Mouse (Mus musculus): ENCODE data around the gene Itgam. TPM values are rescaled to one million over a fixed set of nuclear protein-coding genes. Genes with fewer than 3 reads are reported as not detected.
"Not testable (repeated sequence)": the region's sequence is repeated elsewhere in the genome, so short reads cannot be mapped to it uniquely, and the experiment has no call there.

Itgam gene
- polyA plus RNA-seq, 2 experiments: 1.5 to 2.7 TPM

DNA sequence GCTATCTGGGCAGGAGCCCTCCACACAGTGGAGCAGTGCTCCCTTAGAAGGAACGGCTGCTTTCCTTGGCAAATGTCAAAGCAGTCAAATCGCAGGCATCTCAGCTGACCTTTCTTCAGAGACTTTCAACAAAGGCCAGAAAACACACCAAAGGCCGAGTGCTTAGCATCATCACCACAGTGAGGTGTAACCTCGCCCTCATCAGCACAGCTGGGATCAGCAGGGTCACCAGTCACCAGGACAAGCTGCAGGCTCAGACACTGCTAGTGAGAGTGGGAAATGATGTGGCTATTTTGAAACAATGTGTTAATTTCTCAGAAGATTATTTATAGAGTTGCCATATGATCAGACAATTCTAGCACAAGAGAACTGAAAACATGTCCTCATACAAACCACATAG is 74.5 kb downstream of the Itgam start:
- Histone ChIP-seq H3K4me2 (ENCODE audit: low read depth) (no peak overlapping the region), H3K9ac (replicated peaks) (no peak overlapping the region), H3K27ac (no peak overlapping the region), H3K4me1 (replicated peaks; ENCODE audit: control insufficient read depth in 2 of 2, insufficient read depth in 2 of 2, low read length in 1 of 2) (no peaks in the 10 kb centered on the region; a peak in 1 of 4 replicates), H3K36me3 (replicated peaks; ENCODE audit: control insufficient read depth, insufficient read depth, low read depth) (no peaks in the 10 kb centered on the region), H3K9me3 (ENCODE audit: control insufficient read depth, low read length) (no peaks in the 10 kb centered on the region), H3K27me3 (ENCODE audit: control insufficient read depth, insufficient read depth, low read length) (no peaks in the 10 kb centered on the region), H3K4me3 (ENCODE audit: insufficient read depth in 1 of 2, low read depth in 2 of 2, low read length in 2 of 2) (no peak overlapping the region)
- no peak for DNase-seq (ENCODE audit: low read depth in 3 of 3, low spot score in 3 of 3)
- ATAC-seq (ENCODE audit: insufficient read depth): no peak
- WGBS (ENCODE audit: insufficient replicate concordance): 48% methylated on average over 4 of the region's 4 CpGs
- TF ChIP-seq CTCF (IDR thresholded peaks at IDR 0.05; ENCODE audit: low read depth): no peak
- no peak for TF ChIP-seq EP300 (IDR thresholded peaks at IDR 0.05; ENCODE audit: low read depth)

DNA sequence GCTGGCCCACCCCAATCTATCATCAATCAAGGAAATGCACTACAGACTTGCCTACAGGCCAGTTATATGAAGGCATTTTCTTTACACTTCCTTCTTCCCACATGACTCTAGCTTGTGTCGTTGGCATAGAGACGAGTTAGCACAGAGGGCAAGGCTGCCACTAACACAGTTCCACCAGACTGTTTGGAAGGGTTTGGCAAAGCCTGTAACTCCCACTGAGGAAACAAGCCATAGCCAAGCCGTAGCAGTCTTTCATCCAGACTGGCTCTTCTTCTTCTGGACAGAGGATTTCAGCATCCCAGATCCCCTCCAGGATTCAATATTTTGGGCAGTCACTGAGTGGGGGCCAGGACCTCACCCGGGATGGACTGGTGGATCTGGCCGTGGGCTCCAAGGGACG is 77.2 kb downstream of the Itgam start:
- 69% methylated on average over 6 of the region's 6 CpGs for WGBS (ENCODE audit: insufficient replicate concordance)
- H3K27me3 ChIP-seq (ENCODE audit: control insufficient read depth, insufficient read depth, low read length): no peaks in the 10 kb centered on the region
- H3K9me3 ChIP-seq (ENCODE audit: control insufficient read depth, low read length): no peaks in the 10 kb centered on the region
- no peaks in the 10 kb centered on the region for H3K4me1 ChIP-seq (replicated peaks; ENCODE audit: control insufficient read depth in 2 of 2, insufficient read depth in 2 of 2, low read length in 1 of 2)
- H3K9ac ChIP-seq (replicated peaks): no peak overlapping the region
- no peak overlapping the region for H3K27ac ChIP-seq
- H3K36me3 ChIP-seq (replicated peaks; ENCODE audit: control insufficient read depth, insufficient read depth, low read depth): no peaks in the 10 kb centered on the region
- no peak for DNase-seq (ENCODE audit: low read depth in 3 of 3, low spot score in 3 of 3)
- H3K4me3 ChIP-seq (ENCODE audit: insufficient read depth in 1 of 2, low read depth in 2 of 2, low read length in 2 of 2): no peak overlapping the region
- TF ChIP-seq CTCF (IDR thresholded peaks at IDR 0.05; ENCODE audit: low read depth) (no peak), EP300 (IDR thresholded peaks at IDR 0.05; ENCODE audit: low read depth) (no peak)
- H3K4me2 ChIP-seq (ENCODE audit: low read depth): no peak overlapping the region
- ATAC-seq (ENCODE audit: insufficient read depth): no peak

DNA sequence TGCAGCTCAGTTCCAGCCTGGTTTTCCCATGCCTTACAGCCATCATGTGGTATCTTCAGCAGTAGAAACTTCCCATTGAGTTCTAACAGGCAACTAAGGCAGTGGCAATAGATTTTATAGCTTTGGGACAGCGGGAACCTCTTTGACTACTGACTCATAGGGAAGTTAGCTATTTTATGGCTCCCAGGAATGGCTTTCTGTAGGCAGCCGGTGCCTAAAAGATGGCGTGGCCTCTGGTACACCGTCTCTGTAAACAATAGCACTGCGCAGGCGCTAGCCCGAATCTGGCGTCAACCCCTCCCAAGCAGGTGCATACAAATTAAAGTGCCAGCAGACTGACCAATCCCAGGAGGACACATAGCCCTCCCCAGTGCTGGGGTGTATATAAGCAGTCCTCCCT is 88.5 kb downstream of the Itgam start:
- Histone ChIP-seq H3K36me3 (replicated peaks; ENCODE audit: control insufficient read depth, insufficient read depth, low read depth) (no peaks in the 10 kb centered on the region), H3K4me1 (replicated peaks; ENCODE audit: control insufficient read depth in 2 of 2, insufficient read depth in 2 of 2, low read length in 1 of 2) (no peaks in the 10 kb centered on the region), H3K27me3 (ENCODE audit: control insufficient read depth, insufficient read depth, low read length) (no peaks in the 10 kb centered on the region), H3K9me3 (ENCODE audit: control insufficient read depth, low read length) (no peaks in the 10 kb centered on the region), H3K9ac (replicated peaks) (no peak overlapping the region), H3K4me3 (ENCODE audit: insufficient read depth in 1 of 2, low read depth in 2 of 2, low read length in 2 of 2) (no peak overlapping the region), H3K4me2 (ENCODE audit: low read depth) (no peak overlapping the region), H3K27ac (no peak overlapping the region)
- WGBS (ENCODE audit: insufficient replicate concordance): 76% methylated on average over 8 of the region's 8 CpGs
- TF ChIP-seq EP300 (IDR thresholded peaks at IDR 0.05; ENCODE audit: low read depth) (no peak), CTCF (IDR thresholded peaks at IDR 0.05; ENCODE audit: low read depth) (no peak)
- no peak for ATAC-seq (ENCODE audit: insufficient read depth)
- DNase-seq (ENCODE audit: low read depth in 3 of 3, low spot score in 3 of 3): no peak

DNA sequence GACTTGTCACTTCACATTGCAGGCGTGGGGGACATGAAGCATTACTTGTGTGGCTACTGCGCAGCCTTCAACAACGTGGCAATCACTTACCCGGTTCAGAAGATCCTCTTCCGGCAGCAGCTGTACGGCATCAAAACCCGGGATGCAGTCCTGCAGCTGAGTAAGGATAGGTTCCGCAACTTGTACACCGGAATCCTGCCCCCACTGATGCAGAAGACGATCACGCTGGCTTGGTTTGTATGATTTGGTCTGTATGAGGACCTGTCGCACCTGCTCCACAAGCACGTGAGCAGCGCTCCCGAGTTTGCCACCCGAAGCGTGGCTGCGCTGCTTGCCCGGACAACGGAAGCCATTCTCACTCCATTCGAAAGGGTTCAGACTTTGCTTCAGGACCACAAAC is 91.6 kb downstream of the Itgam start, which contains the start of gene Itgad:
Itgad (plus strand) TSS at position 301 of the 400 bp plus-strand sequence.
- DNase-seq (ENCODE audit: low read depth in 3 of 3, low spot score in 3 of 3) (no peak), ATAC-seq (ENCODE audit: insufficient read depth) (no peak)
- Histone ChIP-seq H3K27me3 (ENCODE audit: control insufficient read depth, insufficient read depth, low read length) (no peaks in the 10 kb centered on the region), H3K27ac (no peak within 1 kb of the TSS), H3K4me1 (replicated peaks; ENCODE audit: control insufficient read depth in 2 of 2, insufficient read depth in 2 of 2, low read length in 1 of 2) (no peaks in the 10 kb centered on the region), H3K9ac (replicated peaks) (no peak within 1 kb of the TSS), H3K36me3 (replicated peaks; ENCODE audit: control insufficient read depth, insufficient read depth, low read depth) (no peaks in the 10 kb centered on the region), H3K4me3 (ENCODE audit: insufficient read depth in 1 of 2, low read depth in 2 of 2, low read length in 2 of 2) (no peak within 1 kb of the TSS), H3K9me3 (ENCODE audit: control insufficient read depth, low read length) (no peaks in the 10 kb centered on the region), H3K4me2 (ENCODE audit: low read depth) (no peak within 1 kb of the TSS)
- TF ChIP-seq CTCF (IDR thresholded peaks at IDR 0.05; ENCODE audit: low read depth): no peak
- TF ChIP-seq EP300 (IDR thresholded peaks at IDR 0.05; ENCODE audit: low read depth): no peak
- WGBS (ENCODE audit: insufficient replicate concordance): 82% methylated on average over 21 of the region's 21 CpGs

DNA sequence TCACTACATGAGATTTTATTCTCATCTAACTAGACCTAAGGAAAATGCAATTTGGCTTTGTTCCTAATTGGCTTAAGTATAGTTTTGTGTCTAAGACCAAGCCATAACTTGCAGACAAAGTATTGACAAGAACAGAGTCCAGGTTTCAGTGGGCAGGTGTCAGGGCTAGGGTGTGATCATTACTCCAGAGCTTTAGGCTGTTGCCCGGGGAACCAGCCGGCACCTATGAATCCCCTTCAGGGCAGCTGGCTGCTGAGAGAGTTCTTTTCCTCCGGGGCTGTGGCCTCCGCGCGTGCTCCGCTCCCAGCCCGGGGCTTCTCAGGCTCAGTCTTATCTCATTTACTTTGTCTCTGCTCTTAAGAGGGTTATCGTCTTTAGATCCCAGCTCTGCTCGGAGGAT is 92.5 kb downstream of the Itgam start:
- no peak overlapping the region for H3K27ac ChIP-seq
- no peak overlapping the region for H3K4me2 ChIP-seq (ENCODE audit: low read depth)
- H3K4me3 ChIP-seq (ENCODE audit: insufficient read depth in 1 of 2, low read depth in 2 of 2, low read length in 2 of 2): no peak overlapping the region
- TF ChIP-seq CTCF (IDR thresholded peaks at IDR 0.05; ENCODE audit: low read depth) (no peak), EP300 (IDR thresholded peaks at IDR 0.05; ENCODE audit: low read depth) (no peak)
- DNase-seq (ENCODE audit: low read depth in 3 of 3, low spot score in 3 of 3): no peak
- no peaks in the 10 kb centered on the region for H3K27me3 ChIP-seq (ENCODE audit: control insufficient read depth, insufficient read depth, low read length)
- no peaks in the 10 kb centered on the region for H3K36me3 ChIP-seq (replicated peaks; ENCODE audit: control insufficient read depth, insufficient read depth, low read depth)
- H3K9me3 ChIP-seq (ENCODE audit: control insufficient read depth, low read length): no peaks in the 10 kb centered on the region
- no peak for ATAC-seq (ENCODE audit: insufficient read depth)
- no peak overlapping the region for H3K9ac ChIP-seq (replicated peaks)
- H3K4me1 ChIP-seq (replicated peaks; ENCODE audit: control insufficient read depth in 2 of 2, insufficient read depth in 2 of 2, low read length in 1 of 2): no peaks in the 10 kb centered on the region
- 59% methylated on average over 10 of the region's 10 CpGs for WGBS (ENCODE audit: insufficient replicate concordance)

DNA sequence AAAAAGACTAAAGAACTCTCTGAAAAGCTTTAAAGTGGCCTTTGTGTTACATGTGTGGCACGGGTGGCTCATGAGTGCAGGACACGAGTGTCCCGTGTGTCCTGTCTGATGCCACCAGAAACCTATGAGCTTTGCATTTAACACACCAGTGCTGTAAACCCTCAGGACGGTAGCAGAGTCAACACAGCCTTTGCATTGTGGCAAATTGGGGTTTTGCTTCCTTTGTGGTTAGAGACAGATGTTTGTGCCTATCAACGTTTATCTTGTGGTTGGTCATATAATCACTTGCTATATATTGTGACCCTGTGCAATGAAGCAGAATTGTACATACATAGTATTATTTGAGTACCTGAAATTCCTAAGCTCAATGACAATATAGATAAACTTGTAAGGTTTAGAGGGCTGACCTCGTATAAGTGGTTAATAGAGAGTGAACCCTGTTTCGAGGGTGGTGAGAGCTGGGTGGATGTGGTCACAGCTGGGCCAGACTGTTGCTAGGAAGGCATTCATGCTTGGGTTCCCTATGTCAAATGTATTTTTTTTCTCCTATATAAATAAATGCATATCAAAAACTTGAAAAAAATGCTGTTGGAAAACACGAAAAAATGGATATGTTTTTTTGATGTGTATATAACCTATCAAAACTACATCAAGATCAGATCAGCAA is 96.4 kb downstream of the Itgam start:
- H3K36me3 ChIP-seq (replicated peaks; ENCODE audit: control insufficient read depth, insufficient read depth, low read depth); H3K4me1 ChIP-seq (replicated peaks; ENCODE audit: control insufficient read depth in 2 of 2, insufficient read depth in 2 of 2, low read length in 1 of 2); H3K27ac ChIP-seq; H3K4me3 ChIP-seq (ENCODE audit: insufficient read depth in 1 of 2, low read depth in 2 of 2, low read length in 2 of 2); H3K27me3 ChIP-seq (ENCODE audit: control insufficient read depth, insufficient read depth, low read length); H3K4me2 ChIP-seq (ENCODE audit: low read depth); ATAC-seq (ENCODE audit: insufficient read depth); H3K9me3 ChIP-seq (ENCODE audit: control insufficient read depth, low read length); H3K9ac ChIP-seq (replicated peaks); DNase-seq (ENCODE audit: low read depth in 3 of 3, low spot score in 3 of 3): not testable (repeated sequence)
- WGBS (ENCODE audit: insufficient replicate concordance): 16% methylated on average over 7 of the region's 8 CpGs

Data from liver, embryonic 14.5 days (tissue).